Mouse (Mus musculus): ENCODE measurements at regions not wholly inside any gene's neighbourhood (a gene's known extent, or its start where the extent isn't known, plus 50 kb on each side); places are given as distances from the start of the nearest gene placed in this dataset.
"Not testable (repeated sequence)": the region's sequence is repeated elsewhere in the genome, so short reads cannot be mapped to it uniquely, and the experiment has no call there.

DNA sequence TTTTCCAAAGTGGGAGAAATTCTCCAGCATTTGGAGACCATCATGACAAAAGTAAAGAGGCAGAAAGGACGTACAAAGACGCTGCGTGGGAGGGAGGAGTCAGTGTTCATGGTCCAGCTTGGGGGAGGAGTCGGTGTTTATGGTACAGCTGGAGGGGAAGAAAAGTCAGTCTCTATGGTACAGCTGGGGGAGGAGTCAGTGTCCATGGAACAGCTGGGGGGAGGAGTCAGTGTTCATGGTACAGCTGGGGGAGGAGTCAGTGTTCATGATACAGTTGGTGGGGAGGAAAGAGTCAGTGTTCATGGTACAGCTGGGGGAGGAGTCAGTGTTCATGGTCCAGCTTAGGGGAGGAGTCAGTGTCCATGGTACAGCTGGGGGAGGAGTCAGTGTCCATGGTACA, 261.5 kb upstream of the Kdm8 start:
- TF ChIP-seq CTCF, EP300 (IDR thresholded peaks at IDR 0.05; ENCODE audit: low read depth): not testable (repeated sequence)

All from liver, postnatal 0 days (tissue).